Mouse (Mus musculus): ENCODE data around the gene Tnip1. TPM values are rescaled to one million over a fixed set of nuclear protein-coding genes. Genes with fewer than 3 reads are reported as not detected.

The Tnip1 gene
- total and polyA plus RNA-seq, 2 experiments: 3.0 to 8.1 TPM

DNA sequence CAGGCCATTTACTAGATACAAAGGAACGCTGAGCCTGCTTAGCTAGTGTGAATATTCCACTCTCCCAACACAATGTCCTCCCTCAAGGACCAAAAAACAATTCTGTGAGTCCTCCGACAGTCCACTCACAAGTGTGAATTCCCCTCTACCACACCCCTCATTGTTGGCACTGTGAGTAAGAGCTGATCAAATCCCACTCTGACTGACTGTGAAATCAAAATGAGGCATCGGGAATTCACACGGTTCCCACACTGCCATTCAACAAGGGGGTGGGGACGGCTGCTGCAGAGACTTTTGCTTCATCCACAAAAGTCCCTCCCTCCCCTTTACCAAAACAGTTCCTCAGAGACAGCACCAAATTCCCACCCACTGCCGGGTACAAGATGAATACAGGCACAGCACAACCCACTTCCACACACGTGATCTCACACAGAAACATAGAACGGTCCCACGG lies 8.7 kb downstream of the Tnip1 start:
- H3K79me2 ChIP-seq (ENCODE audit: control insufficient read depth, insufficient read depth, low read length): peaks cover 26% of the 10 kb centered on the region; the same call in 1 of the 2 replicates
- no peaks in the 10 kb centered on the region for H3K27me3 ChIP-seq (ENCODE audit: control insufficient read depth, insufficient read depth, low read length)
- no peak overlapping the region for H3K27ac ChIP-seq (replicated peaks; ENCODE audit: insufficient read depth, low read depth, low read length)
- H3K36me3 ChIP-seq (ENCODE audit: control insufficient read depth, insufficient read depth, low read length): no peaks in the 10 kb centered on the region
- no peak overlapping the region for H3K9ac ChIP-seq (ENCODE audit: low read depth, low read length)
- TF ChIP-seq CTCF (IDR thresholded peaks at IDR 0.05; ENCODE audit: low read depth, low read length) (no peak), POLR2A (IDR thresholded peaks at IDR 0.05; ENCODE audit: extremely low read depth, insufficient read depth, low read length) (no peak)
- H3K4me1 ChIP-seq (ENCODE audit: control insufficient read depth, insufficient read depth, low read length): peaks cover 2% of the 10 kb centered on the region
- no peak overlapping the region for H3K4me3 ChIP-seq (ENCODE audit: insufficient read depth, low read depth, low read length)
- no peak for DNase-seq (ENCODE audit: extremely low read depth, low read depth, low spot score)
- 69% methylated on average over 9 of the region's 9 CpGs for WGBS

DNA sequence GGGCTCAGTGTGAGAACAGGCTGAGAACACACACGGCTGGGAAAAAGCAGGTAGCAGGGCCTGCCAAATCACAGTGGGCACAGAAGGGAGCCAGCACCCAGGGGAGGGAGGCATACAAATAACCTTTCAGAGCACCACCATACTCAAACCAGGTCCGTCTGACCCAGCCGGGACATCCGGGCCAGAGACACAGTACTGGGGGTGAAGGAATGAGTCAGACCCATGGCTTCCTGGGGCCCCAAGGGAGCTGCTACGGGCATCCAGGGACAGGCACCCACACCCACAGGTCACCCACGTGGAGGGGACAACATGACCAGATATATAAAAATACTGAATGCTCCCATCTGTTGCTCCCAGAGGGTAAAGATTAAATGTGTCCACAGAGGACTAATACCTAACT lies 10.1 kb downstream of the Tnip1 start:
- no peak overlapping the region for H3K9ac ChIP-seq (ENCODE audit: low read depth, low read length)
- no peaks in the 10 kb centered on the region for H3K27me3 ChIP-seq (ENCODE audit: control insufficient read depth, insufficient read depth, low read length)
- WGBS: 72% methylated on average over 6 of the region's 6 CpGs
- peaks cover 8% of the 10 kb centered on the region for H3K4me1 ChIP-seq (ENCODE audit: control insufficient read depth, insufficient read depth, low read length)
- no peak for DNase-seq (ENCODE audit: extremely low read depth, low read depth, low spot score)
- peaks cover 26% of the 10 kb centered on the region; the same call in 1 of the 2 replicates for H3K79me2 ChIP-seq (ENCODE audit: control insufficient read depth, insufficient read depth, low read length)
- TF ChIP-seq CTCF (IDR thresholded peaks at IDR 0.05; ENCODE audit: low read depth, low read length) (no peak), POLR2A (IDR thresholded peaks at IDR 0.05; ENCODE audit: extremely low read depth, insufficient read depth, low read length) (no peak)
- no peaks in the 10 kb centered on the region for H3K36me3 ChIP-seq (ENCODE audit: control insufficient read depth, insufficient read depth, low read length)
- H3K4me3 ChIP-seq (ENCODE audit: insufficient read depth, low read depth, low read length): no peak overlapping the region
- no peak overlapping the region for H3K27ac ChIP-seq (replicated peaks; ENCODE audit: insufficient read depth, low read depth, low read length)

DNA sequence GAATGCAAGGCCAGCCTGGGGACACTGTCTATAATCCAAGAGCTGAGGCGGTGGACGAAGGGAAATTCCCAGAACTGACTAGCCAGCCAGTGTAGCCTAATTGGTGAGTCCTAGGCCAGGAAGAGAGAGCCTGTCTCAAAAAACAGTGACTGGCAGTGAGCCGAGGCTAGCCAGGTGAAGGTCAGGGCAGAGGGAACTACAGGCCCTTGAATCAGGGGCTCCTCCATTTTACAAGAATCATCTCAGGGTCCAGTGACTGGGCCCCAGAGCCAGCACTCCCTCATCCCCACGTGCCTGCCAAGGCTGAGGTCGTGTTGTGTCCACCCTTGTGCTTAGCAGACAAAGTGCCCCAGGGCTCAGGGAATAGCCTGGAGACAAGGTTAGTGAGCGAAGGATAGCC lies 12.0 kb downstream of the Tnip1 start:
- Histone ChIP-seq H3K9ac (ENCODE audit: low read depth, low read length) (no peak overlapping the region), H3K27ac (replicated peaks; ENCODE audit: insufficient read depth, low read depth, low read length) (no peak overlapping the region), H3K4me3 (ENCODE audit: insufficient read depth, low read depth, low read length) (no peak overlapping the region), H3K27me3 (ENCODE audit: control insufficient read depth, insufficient read depth, low read length) (no peaks in the 10 kb centered on the region), H3K4me1 (ENCODE audit: control insufficient read depth, insufficient read depth, low read length) (peaks cover 6% of the 10 kb centered on the region), H3K79me2 (ENCODE audit: control insufficient read depth, insufficient read depth, low read length) (peaks cover 34% of the 10 kb centered on the region; the same call in 1 of the 2 replicates), H3K36me3 (ENCODE audit: control insufficient read depth, insufficient read depth, low read length) (no peaks in the 10 kb centered on the region)
- 81% methylated on average over 6 of the region's 6 CpGs for WGBS
- no peak for TF ChIP-seq CTCF (IDR thresholded peaks at IDR 0.05; ENCODE audit: low read depth, low read length)
- no peak for TF ChIP-seq POLR2A (IDR thresholded peaks at IDR 0.05; ENCODE audit: extremely low read depth, insufficient read depth, low read length)
- no peak for DNase-seq (ENCODE audit: extremely low read depth, low read depth, low spot score)

DNA sequence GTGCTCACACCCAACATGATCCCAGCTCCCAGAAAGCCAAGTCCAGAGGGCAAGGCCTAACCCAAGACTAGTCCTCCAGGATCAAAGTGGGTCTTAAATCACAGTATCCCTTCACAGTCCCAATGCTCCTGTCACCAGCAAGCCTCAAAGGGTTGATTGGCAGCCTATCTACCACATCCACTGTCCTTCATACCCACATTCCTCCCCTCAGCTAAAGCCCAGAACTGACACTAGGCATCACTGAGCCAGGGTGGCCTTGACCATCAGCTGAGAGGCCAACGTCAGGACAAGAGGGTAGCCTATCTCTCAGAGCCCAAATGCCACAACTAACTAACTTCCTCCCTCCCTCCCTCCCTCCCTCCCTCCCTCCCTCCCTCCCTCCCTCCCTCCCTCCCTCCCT lies 13.0 kb downstream of the Tnip1 start:
- no peak for DNase-seq (ENCODE audit: extremely low read depth, low read depth, low spot score)
- Histone ChIP-seq H3K27ac (replicated peaks; ENCODE audit: insufficient read depth, low read depth, low read length) (no peak overlapping the region), H3K27me3 (ENCODE audit: control insufficient read depth, insufficient read depth, low read length) (no peaks in the 10 kb centered on the region), H3K36me3 (ENCODE audit: control insufficient read depth, insufficient read depth, low read length) (no peaks in the 10 kb centered on the region), H3K79me2 (ENCODE audit: control insufficient read depth, insufficient read depth, low read length) (peaks cover 34% of the 10 kb centered on the region; the same call in 1 of the 2 replicates), H3K4me1 (ENCODE audit: control insufficient read depth, insufficient read depth, low read length) (peaks cover 6% of the 10 kb centered on the region), H3K4me3 (ENCODE audit: insufficient read depth, low read depth, low read length) (no peak overlapping the region), H3K9ac (ENCODE audit: low read depth, low read length) (no peak overlapping the region)
- 27% methylated on average over 1 of the region's 1 CpGs for whole genome bisulfite sequencing
- TF ChIP-seq CTCF (IDR thresholded peaks at IDR 0.05; ENCODE audit: low read depth, low read length): no peak
- TF ChIP-seq POLR2A (IDR thresholded peaks at IDR 0.05; ENCODE audit: extremely low read depth, insufficient read depth, low read length): no peak

DNA sequence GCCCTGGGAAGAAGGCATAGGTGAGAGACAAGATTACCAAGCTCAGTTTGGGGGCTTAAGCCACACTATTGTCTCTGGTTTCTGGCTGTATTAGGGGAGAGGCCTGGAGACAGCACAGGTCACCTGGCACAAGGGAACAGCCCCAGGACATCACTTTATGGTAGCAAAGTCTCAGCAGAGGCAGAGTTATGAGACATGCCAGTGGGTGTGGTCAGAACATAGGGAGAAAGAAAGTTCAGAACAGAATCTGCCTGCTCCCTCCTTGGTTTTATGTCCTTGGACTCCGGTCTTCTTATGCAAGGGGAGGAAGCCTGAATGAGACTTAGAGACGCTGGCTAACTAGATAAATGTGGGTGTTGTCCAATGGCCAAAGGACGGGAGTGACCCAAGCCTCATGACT lies 18.0 kb downstream of the Tnip1 start:
- DNase-seq (ENCODE audit: extremely low read depth, low read depth, low spot score): no peak
- Histone ChIP-seq H3K27me3 (ENCODE audit: control insufficient read depth, insufficient read depth, low read length) (no peaks in the 10 kb centered on the region), H3K4me1 (ENCODE audit: control insufficient read depth, insufficient read depth, low read length) (peaks cover 6% of the 10 kb centered on the region), H3K36me3 (ENCODE audit: control insufficient read depth, insufficient read depth, low read length) (no peaks in the 10 kb centered on the region), H3K9ac (ENCODE audit: low read depth, low read length) (no peak overlapping the region), H3K79me2 (ENCODE audit: control insufficient read depth, insufficient read depth, low read length) (peaks cover 20% of the 10 kb centered on the region; the same call in 1 of the 2 replicates), H3K27ac (replicated peaks; ENCODE audit: insufficient read depth, low read depth, low read length) (no peak overlapping the region), H3K4me3 (ENCODE audit: insufficient read depth, low read depth, low read length) (no peak overlapping the region)
- TF ChIP-seq CTCF (IDR thresholded peaks at IDR 0.05; ENCODE audit: low read depth, low read length): no peak
- 79% methylated on average over 3 of the region's 3 CpGs for WGBS

DNA sequence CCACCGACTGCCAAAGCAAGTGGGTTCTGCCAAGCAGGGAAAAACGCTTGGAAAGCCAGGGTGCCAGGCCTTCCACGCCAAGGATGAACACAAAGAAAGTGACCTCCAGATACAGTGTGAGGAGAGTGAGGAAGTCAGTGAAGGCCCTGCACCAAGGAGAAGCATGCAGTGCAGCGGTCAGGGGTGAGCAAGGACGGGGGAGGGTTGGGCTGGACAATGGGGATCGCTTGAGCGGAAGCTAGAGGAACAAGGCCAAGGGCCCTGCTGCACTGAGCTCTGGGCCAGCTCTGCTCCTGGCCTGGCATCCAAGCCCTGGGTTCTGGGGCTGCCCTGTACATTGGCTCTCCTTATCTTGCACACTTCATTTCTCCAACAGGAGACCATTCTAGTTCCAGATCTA lies 22.7 kb downstream of the Tnip1 start:
- Histone ChIP-seq H3K27ac (replicated peaks; ENCODE audit: insufficient read depth, low read depth, low read length) (no peak overlapping the region), H3K79me2 (ENCODE audit: control insufficient read depth, insufficient read depth, low read length) (peaks cover 10% of the 10 kb centered on the region; the same call in 1 of the 2 replicates), H3K4me1 (ENCODE audit: control insufficient read depth, insufficient read depth, low read length) (peaks cover 12% of the 10 kb centered on the region), H3K4me3 (ENCODE audit: insufficient read depth, low read depth, low read length) (no peak overlapping the region), H3K36me3 (ENCODE audit: control insufficient read depth, insufficient read depth, low read length) (peaks cover 2% of the 10 kb centered on the region; the same call in 1 of the 2 replicates), H3K27me3 (ENCODE audit: control insufficient read depth, insufficient read depth, low read length) (no peaks in the 10 kb centered on the region), H3K9ac (ENCODE audit: low read depth, low read length) (no peak overlapping the region)
- no peak for TF ChIP-seq CTCF (IDR thresholded peaks at IDR 0.05; ENCODE audit: low read depth, low read length)
- no peak for TF ChIP-seq POLR2A (IDR thresholded peaks at IDR 0.05; ENCODE audit: extremely low read depth, insufficient read depth, low read length)
- 72% methylated on average over 7 of the region's 7 CpGs for WGBS
- no peak for DNase-seq (ENCODE audit: extremely low read depth, low read depth, low spot score)

All from liver, adult 2 months (tissue).